Mouse (Mus musculus): ENCODE measurements around the gene Klri1.
"Not testable (repeated sequence)": the region's sequence is repeated elsewhere in the genome, so short reads cannot be mapped to it uniquely, and the experiment has no call there.

Klri1 gene

GRCm38 (mm10) chr6:129717032-129717431 lies at the start of gene Klri1:
Gene Klri1, minus strand, starts transcription at chr6:129717132.
- DNase-seq, result no peak

- no peak for DNase-seq
Observed at GRCm38 (mm10) chr6:129747654-129748032, 30.7 kb upstream of the Klri1 start.

GRCm38 (mm10) chr6:129747016-129747653 lies 30.2 kb upstream of the Klri1 start:
- DNase-seq, result no peak

GRCm38 (mm10) chr6:129746151-129746550 lies 29.2 kb upstream of the Klri1 start:
- DNase-seq, result no peak

- no peak for DNase-seq
Observed at GRCm38 (mm10) chr6:129740069-129740721, 23.3 kb upstream of the Klri1 start, which contains the start of gene Klri2. Gene Klri2, minus strand, starts transcription at chr6:129740484.

- no peak for DNase-seq
Observed at GRCm38 (mm10) chr6:129736414-129736813, 19.5 kb upstream of the Klri1 start.

- DNase-seq, result no peak
Observed at GRCm38 (mm10) chr6:129727237-129727636, 10.3 kb upstream of the Klri1 start.

- DNase-seq, result no peak
Observed at GRCm38 (mm10) chr6:129721390-129721789, 4.5 kb upstream of the Klri1 start.

GRCm38 (mm10) chr6:129720487-129720886 lies 3.6 kb upstream of the Klri1 start:
- DNase-seq, result no peak

GRCm38 (mm10) chr6:129713566-129713965 lies 3.4 kb downstream of the Klri1 start:
- DNase-seq, result no peak

- not testable (repeated sequence) for DNase-seq
Observed at GRCm38 (mm10) chr6:129691436-129691835, 25.5 kb downstream of the Klri1 start.

GRCm38 (mm10) chr6:129680379-129680778 lies 36.6 kb downstream of the Klri1 start:
- no peak for DNase-seq

GRCm38 (mm10) chr6:129678873-129679272 lies 38.1 kb downstream of the Klri1 start, which contains the start of gene Klrc1:
Gene Klrc1, minus strand, starts transcription at chr6:129678973.
- no peak for DNase-seq

GRCm38 (mm10) chr6:129661301-129661700 lies 55.6 kb downstream of the Klri1 start:
- not testable (repeated sequence) for DNase-seq

- not testable (repeated sequence) for DNase-seq
Observed at GRCm38 (mm10) chr6:129660589-129660988, 56.3 kb downstream of the Klri1 start, which contains the start of gene Klrc2. Gene Klrc2, minus strand, starts transcription at chr6:129660689.

Data from lung, postnatal 4 days (tissue).